Mouse (Mus musculus) kidney, adult 2 months (tissue): ENCODE measurements around the gene Trim3. TPM values are rescaled to one million over a fixed set of nuclear protein-coding genes. Genes with fewer than 3 reads are reported as not detected.

Experiments
- DNase-seq: peaks from one replicate; pipeline ENCODE4 v3.0.0; 2021
- H3K27ac ChIP-seq: fragments of 200-500 bp; 2 replicates; pipeline ENCODE4 v1.5.1; 2012; ENCODE audit warnings: low read depth, low read length, control low read depth, inconsistent platforms; ENCODE audit not compliant: insufficient read depth
- H3K27me3 ChIP-seq: fragments of 200-500 bp; replicated peaks from 2 replicates; pipeline ENCODE4 v1.6.1; 2012; ENCODE audit warnings: mild to moderate bottlenecking, moderate library complexity, low read length, inconsistent platforms; ENCODE audit not compliant: control insufficient read depth, insufficient read depth
- H3K36me3 ChIP-seq: fragments of 200-500 bp; 2 replicates; pipeline ENCODE4 v1.6.1; 2012; ENCODE audit warnings: mild to moderate bottlenecking, moderate library complexity, low read length, inconsistent platforms; ENCODE audit not compliant: control insufficient read depth, insufficient read depth
- H3K4me1 ChIP-seq: fragments of 200-500 bp; 2 replicates; pipeline ENCODE4 v1.6.1; 2011; ENCODE audit warnings: low read length; ENCODE audit not compliant: control insufficient read depth, insufficient read depth
- H3K4me3 ChIP-seq: fragments of 200-500 bp; 2 replicates; pipeline ENCODE4 v1.5.1; 2011; ENCODE audit warnings: mild to moderate bottlenecking, low read depth, low read length, control low read depth; ENCODE audit not compliant: insufficient read depth
- CTCF ChIP-seq: fragments of 200-500 bp; conservative IDR thresholded peaks from 2 replicates; pipeline ENCODE4 v1.5.1; 2011; ENCODE audit warnings: low read depth, mild to moderate bottlenecking, control low read depth, low read length, moderate library complexity, mixed read lengths; ENCODE audit not compliant: insufficient read depth, insufficient read length
- POLR2A ChIP-seq: fragments of 200-500 bp; IDR thresholded peaks from one replicate; pipeline ENCODE4 v1.6.1; 2011; ENCODE audit warnings: low read depth, low read length, control low read depth
- WGBS: fragments of 180-500 bp; shearing (Covaris S2); methylation state at CpG from one replicate; pipeline ENCODE4 v1.1.7; 2018; 5-methylcytosine and 5-hydroxymethylcytosine counted together
- polyA plus RNA-seq: library from polyadenylated mRNA; depleted of rRNA; stranded (reverse); fragments of >200 nt; gene quantifications from 2 replicates; pipeline ENCODE4 v1.2.3, GENCODE M21; 2012

The Trim3 gene
- polyA plus RNA-seq, 1 experiment: 43.9 TPM

GRCm38 (mm10) chr7:105581094-105581703, 52.2 kb downstream of the Trim3 start, which contains the start of gene Apbb1:
Gene Apbb1, minus strand, starts transcription at chr7:105581653.
- H3K27ac ChIP-seq: peak within 1 kb of the TSS; percentile 29; the same call in 1 of the 2 replicates

GRCm38 (mm10) chr7:105580627-105581089, 52.7 kb downstream of the Trim3 start:
- no peak for TF ChIP-seq POLR2A
- no peak for TF ChIP-seq CTCF
- no peak overlapping the region for H3K27ac ChIP-seq
- H3K4me1 ChIP-seq: no peaks in the 10 kb centered on the region
- H3K36me3 ChIP-seq: no peaks in the 10 kb centered on the region
- peak overlapping the region; percentile 69 for H3K4me3 ChIP-seq
- no peaks in the 10 kb centered on the region for H3K27me3 ChIP-seq
- no peak for DNase-seq
- WGBS: 3% methylated on average over 18 of the region's 22 CpGs

More at GRCm38 (mm10) chr7:105581094-105581703, 52.2 kb downstream of the Trim3 start, which contains the start of gene Apbb1:
- Histone ChIP-seq H3K36me3 (no peaks in the 10 kb centered on the region), H3K27me3 (no peaks in the 10 kb centered on the region), H3K4me1 (no peaks in the 10 kb centered on the region), H3K4me3 (peak within 1 kb of the TSS; percentile 69)
- WGBS: under 1% methylated on average over 53 of the region's 54 CpGs
- TF ChIP-seq POLR2A: no peak
- TF ChIP-seq CTCF: no peak
- peak; percentile 78 for DNase-seq

GRCm38 (mm10) chr7:105578481-105578880, 54.9 kb downstream of the Trim3 start:
- no peak for TF ChIP-seq CTCF
- TF ChIP-seq POLR2A: no peak
- Histone ChIP-seq H3K27me3 (no peaks in the 10 kb centered on the region), H3K27ac (no peak overlapping the region), H3K36me3 (no peaks in the 10 kb centered on the region), H3K4me3 (no peak overlapping the region), H3K4me1 (no peaks in the 10 kb centered on the region)
- WGBS: 80% methylated on average over 2 of the region's 2 CpGs
- no peak for DNase-seq

- WGBS: 92% methylated on average over 6 of the region's 6 CpGs
Observed at GRCm38 (mm10) chr7:105577377-105577871, 55.9 kb downstream of the Trim3 start.

GRCm38 (mm10) chr7:105576166-105576748, 57.1 kb downstream of the Trim3 start:
- DNase-seq: no peak
- Histone ChIP-seq H3K36me3 (no peaks in the 10 kb centered on the region), H3K4me3 (no peak overlapping the region), H3K27me3 (no peaks in the 10 kb centered on the region), H3K4me1 (no peaks in the 10 kb centered on the region), H3K27ac (no peak overlapping the region)
- TF ChIP-seq CTCF (no peak), POLR2A (no peak)
- WGBS: 65% methylated on average over 3 of the region's 3 CpGs

More at GRCm38 (mm10) chr7:105577377-105577871, 55.9 kb downstream of the Trim3 start:
- no peak for DNase-seq
- Histone ChIP-seq H3K4me3 (no peak overlapping the region), H3K4me1 (no peaks in the 10 kb centered on the region), H3K36me3 (no peaks in the 10 kb centered on the region), H3K27ac (no peak overlapping the region), H3K27me3 (no peaks in the 10 kb centered on the region)
- TF ChIP-seq POLR2A: no peak
- TF ChIP-seq CTCF: no peak

GRCm38 (mm10) chr7:105574537-105574936, 58.8 kb downstream of the Trim3 start:
- H3K4me3 ChIP-seq: no peak overlapping the region
- no peaks in the 10 kb centered on the region for H3K4me1 ChIP-seq
- no peak for DNase-seq
- no peaks in the 10 kb centered on the region for H3K27me3 ChIP-seq
- no peak overlapping the region for H3K27ac ChIP-seq
- 92% methylated on average over 4 of the region's 4 CpGs for WGBS
- TF ChIP-seq POLR2A: no peak
- TF ChIP-seq CTCF: no peak
- H3K36me3 ChIP-seq: no peaks in the 10 kb centered on the region

- Histone ChIP-seq H3K4me1 (no peaks in the 10 kb centered on the region), H3K36me3 (no peaks in the 10 kb centered on the region), H3K27me3 (no peaks in the 10 kb centered on the region), H3K27ac (no peak overlapping the region), H3K4me3 (no peak overlapping the region)
- no peak for DNase-seq
- no peak for TF ChIP-seq CTCF
- no peak for TF ChIP-seq POLR2A
- WGBS: 95% methylated on average over 8 of the region's 8 CpGs
Observed at GRCm38 (mm10) chr7:105572949-105573348, 60.4 kb downstream of the Trim3 start.
